Mouse (Mus musculus) liver, adult 2 months (tissue): Measurements from ENCODE around the gene Palm3.

Source experiments
- CTCF ChIP-seq: fragments of 200-500 bp; IDR thresholded peaks from 2 replicates; pipeline ENCODE4 v1.5.1; 2011; ENCODE audit warnings: low read depth, low read length, control low read depth
- POLR2A ChIP-seq: fragments of 200-500 bp; IDR thresholded peaks from 2 replicates; pipeline ENCODE4 v1.6.1; 2011; ENCODE audit warnings: low read length, control low read depth; ENCODE audit not compliant: insufficient read depth; ENCODE audit errors: extremely low read depth

GRCm38 (mm10) chr8:84079206-84079605, 57.9 kb downstream of the Palm3 start:
- TF ChIP-seq CTCF = no peak
- no peak for TF ChIP-seq POLR2A
